Mouse (Mus musculus): ENCODE results near the gene Gm2016. TPM values are rescaled to one million over a fixed set of nuclear protein-coding genes. Genes with fewer than 3 reads are reported as not detected.
"Not testable (repeated sequence)": the region's sequence is repeated elsewhere in the genome, so short reads cannot be mapped to it uniquely, and the experiment has no call there.

Gene Gm2016
- not detected in 2 replicates for total RNA-seq (2017)

- not testable (repeated sequence) for ATAC-seq (replicated peaks in 1 of 2; ENCODE audit: insufficient read depth in 1 of 2, low FRiP score in 2 of 2, low TSS enrichment in 1 of 2, low read depth in 1 of 2, poor library complexity in 2 of 2, severe bottlenecking in 2 of 2)
These were observed at the start of gene Gm2016 for GRCm38 (mm10) chr12:87873772-87874171. Gm2016 (plus strand) TSS chr12:87874072.

- ATAC-seq (replicated peaks in 1 of 2; ENCODE audit: insufficient read depth in 1 of 2, low FRiP score in 2 of 2, low TSS enrichment in 1 of 2, low read depth in 1 of 2, poor library complexity in 2 of 2, severe bottlenecking in 2 of 2): not testable (repeated sequence)
These were observed 31.6 kb upstream of the Gm2016 start, which contains the start of gene Gm2001 for GRCm38 (mm10) chr12:87842239-87842638. Gm2001 (minus strand) TSS chr12:87842339.

- not testable (repeated sequence) for ATAC-seq (replicated peaks in 1 of 2; ENCODE audit: insufficient read depth in 1 of 2, low FRiP score in 2 of 2, low TSS enrichment in 1 of 2, low read depth in 1 of 2, poor library complexity in 2 of 2, severe bottlenecking in 2 of 2)
These were observed 23.2 kb upstream of the Gm2016 start for GRCm38 (mm10) chr12:87850657-87851056.

GRCm38 (mm10) chr12:87856067-87856466 lies 17.8 kb upstream of the Gm2016 start:
- not testable (repeated sequence) for ATAC-seq (replicated peaks in 1 of 2; ENCODE audit: insufficient read depth in 1 of 2, low FRiP score in 2 of 2, low TSS enrichment in 1 of 2, low read depth in 1 of 2, poor library complexity in 2 of 2, severe bottlenecking in 2 of 2)

- ATAC-seq (replicated peaks in 1 of 2; ENCODE audit: insufficient read depth in 1 of 2, low FRiP score in 2 of 2, low TSS enrichment in 1 of 2, low read depth in 1 of 2, poor library complexity in 2 of 2, severe bottlenecking in 2 of 2): not testable (repeated sequence)
These were observed 11.9 kb upstream of the Gm2016 start for GRCm38 (mm10) chr12:87861740-87862692.

- ATAC-seq (replicated peaks in 1 of 2; ENCODE audit: insufficient read depth in 1 of 2, low FRiP score in 2 of 2, low TSS enrichment in 1 of 2, low read depth in 1 of 2, poor library complexity in 2 of 2, severe bottlenecking in 2 of 2): not testable (repeated sequence)
These were observed 10.2 kb upstream of the Gm2016 start for GRCm38 (mm10) chr12:87863638-87864037.

GRCm38 (mm10) chr12:87864048-87864447 lies 9.8 kb upstream of the Gm2016 start:
- peak in 1 of 2 experiments; percentile 48; a peak in 1 of 4 replicates for ATAC-seq (replicated peaks in 1 of 2; ENCODE audit: insufficient read depth in 1 of 2, low FRiP score in 2 of 2, low TSS enrichment in 1 of 2, low read depth in 1 of 2, poor library complexity in 2 of 2, severe bottlenecking in 2 of 2)

- not testable (repeated sequence) for ATAC-seq (replicated peaks in 1 of 2; ENCODE audit: insufficient read depth in 1 of 2, low FRiP score in 2 of 2, low TSS enrichment in 1 of 2, low read depth in 1 of 2, poor library complexity in 2 of 2, severe bottlenecking in 2 of 2)
These were observed 21.2 kb downstream of the Gm2016 start, which contains the start of gene Gm2022 for GRCm38 (mm10) chr12:87895070-87895469. Gm2022 (plus strand) TSS chr12:87895370.

GRCm38 (mm10) chr12:87919721-87920120 lies 45.8 kb downstream of the Gm2016 start, which contains the start of gene Gm2035:
Gm2035 (minus strand) TSS chr12:87919857.
- ATAC-seq (replicated peaks in 1 of 2; ENCODE audit: insufficient read depth in 1 of 2, low FRiP score in 2 of 2, low TSS enrichment in 1 of 2, low read depth in 1 of 2, poor library complexity in 2 of 2, severe bottlenecking in 2 of 2): not testable (repeated sequence)

Other genes with a start within 250 kb of the Gm2016 start
- gene Gm16381, start 229.5 kb upstream of the Gm2016 start, total RNA-seq (2017): not detected in 2 replicates
- gene Gm21319, start 98.3 kb upstream of the Gm2016 start, total RNA-seq (2017): not detected in 2 replicates
- gene Gm21936, start 78.6 kb upstream of the Gm2016 start, total RNA-seq (2017): not detected in 2 replicates
- gene BB287469, start 57.5 kb upstream of the Gm2016 start, total RNA-seq (2017): not detected in 2 replicates
- not detected in 2 replicates for gene Gm2001, start 31.7 kb upstream of the Gm2016 start, total RNA-seq (2017)
- gene Gm2022, start 21.3 kb downstream of the Gm2016 start, total RNA-seq (2017): not detected in 2 replicates
- gene Gm2035, start 45.8 kb downstream of the Gm2016 start, total RNA-seq (2017): not detected in 2 replicates
- not detected in 2 replicates for gene Gm2042, start 80.0 kb downstream of the Gm2016 start, total RNA-seq (2017)
- gene Gm2075, start 137.8 kb downstream of the Gm2016 start, total RNA-seq (2017): not detected in 2 replicates
- gene Gm6803, start 144.7 kb downstream of the Gm2016 start, total RNA-seq (2017): not detected in 2 replicates
- not detected in 2 replicates for gene Gm2056, start 152.9 kb downstream of the Gm2016 start, total RNA-seq (2017)
- gene Gm16368, start 209.6 kb downstream of the Gm2016 start, total RNA-seq (2017): not detected in 2 replicates

Measured in hematopoietic stem cell, adult 5-6 weeks (primary cell).